Mouse (Mus musculus): ENCODE data around the gene Smyd3.
"Not testable (repeated sequence)": the region's sequence is repeated elsewhere in the genome, so short reads cannot be mapped to it uniquely, and the experiment has no call there.

DNA sequence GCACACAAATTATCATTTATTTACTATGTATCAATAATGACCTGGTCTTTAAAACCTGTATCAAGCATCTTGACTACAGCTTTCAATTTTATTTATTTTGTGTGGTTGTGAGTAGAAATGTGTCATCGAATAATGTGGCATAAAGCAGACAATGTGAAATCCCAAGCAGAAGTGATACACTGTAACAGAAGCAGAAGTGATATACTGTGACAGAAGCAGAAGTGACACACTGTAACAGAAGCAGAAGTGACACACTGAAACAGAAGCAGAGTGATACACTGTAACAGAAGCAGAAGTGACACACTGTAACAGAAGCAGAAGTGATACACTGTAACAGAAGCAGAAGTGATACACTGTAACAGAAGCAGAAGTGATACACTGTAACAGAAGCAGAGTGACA lies 355.1 kb downstream of the Smyd3 start:
- TF ChIP-seq GATA1 (IDR thresholded peaks at IDR 0.05; ENCODE audit: borderline replicate concordance, low read length); CTCF (IDR thresholded peaks at IDR 0.05; ENCODE audit: low read depth, low read length); POLR2AphosphoS5 (IDR thresholded peaks at IDR 0.05; ENCODE audit: insufficient replicate concordance, low read depth, low read length); TAL1 (conservative IDR thresholded peaks at IDR 0.05; ENCODE audit: low read depth, low read length): not testable (repeated sequence)

Measured in G1E (cell line).